Mouse (Mus musculus) monocyte, adult 2 months (primary cell): ENCODE data around the gene Klhl31.

Source experiments
- DNase-seq, 2 experiments: peaks; one replicate each; pipeline ENCODE4 v3.0.0; 2022; ENCODE audit warnings: low spot score in 2 of 2, low read depth in 1 of 2

Klhl31 gene

DNA sequence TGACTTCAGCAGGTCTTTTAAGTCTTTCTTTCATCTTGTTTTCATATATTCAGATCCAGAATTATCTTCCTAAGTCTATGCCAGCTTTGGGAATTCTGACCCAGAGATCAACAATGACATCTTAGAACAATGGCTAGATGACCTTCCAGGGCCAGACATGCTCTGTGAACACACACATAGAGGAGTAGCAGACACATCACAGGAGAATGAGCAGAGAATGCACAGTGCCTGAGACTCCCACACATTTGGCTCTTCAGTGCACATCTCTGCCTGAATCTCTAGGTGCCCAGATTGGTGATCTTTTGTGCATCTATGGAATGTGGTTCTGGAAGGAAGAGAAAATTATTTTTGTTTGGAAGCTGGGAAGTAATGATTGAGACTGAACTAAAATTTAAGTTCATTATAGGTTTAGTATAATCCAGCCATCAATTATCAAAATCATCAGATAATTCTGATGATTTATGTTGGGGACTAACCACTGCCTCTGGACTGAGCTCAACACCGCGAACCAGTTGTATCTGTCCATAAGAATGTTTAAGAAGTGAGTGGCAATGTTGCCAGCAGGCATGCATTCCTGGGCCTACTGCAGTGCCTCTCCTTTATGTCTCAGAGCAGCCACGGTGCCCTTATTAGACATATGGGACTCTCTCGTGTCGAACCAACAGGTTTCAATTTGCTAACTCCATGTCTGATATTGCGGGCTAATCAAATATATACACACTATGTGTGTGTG lies 12.8 kb upstream of the Klhl31 start:
- DNase-seq = no peak

DNA sequence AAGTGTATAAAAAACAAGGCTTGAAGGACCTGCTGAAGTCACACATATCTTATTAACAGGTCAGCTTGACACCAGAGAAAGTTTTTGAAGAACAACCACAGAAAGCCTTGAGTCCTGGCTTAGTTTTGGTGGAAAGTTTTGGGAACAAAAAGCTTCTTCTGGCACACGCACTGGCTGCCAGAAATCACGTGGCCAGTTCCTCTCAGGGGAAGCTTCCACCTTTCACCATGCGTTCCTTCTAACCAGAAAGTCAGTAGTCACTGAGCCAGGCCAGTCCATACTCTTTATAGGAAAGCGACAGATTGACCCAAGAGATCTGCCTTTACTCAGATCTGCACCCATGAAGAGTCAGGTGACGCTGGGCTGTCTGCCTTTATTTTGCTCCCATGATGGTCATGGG lies 12.1 kb upstream of the Klhl31 start:
- DNase-seq = no peak

DNA sequence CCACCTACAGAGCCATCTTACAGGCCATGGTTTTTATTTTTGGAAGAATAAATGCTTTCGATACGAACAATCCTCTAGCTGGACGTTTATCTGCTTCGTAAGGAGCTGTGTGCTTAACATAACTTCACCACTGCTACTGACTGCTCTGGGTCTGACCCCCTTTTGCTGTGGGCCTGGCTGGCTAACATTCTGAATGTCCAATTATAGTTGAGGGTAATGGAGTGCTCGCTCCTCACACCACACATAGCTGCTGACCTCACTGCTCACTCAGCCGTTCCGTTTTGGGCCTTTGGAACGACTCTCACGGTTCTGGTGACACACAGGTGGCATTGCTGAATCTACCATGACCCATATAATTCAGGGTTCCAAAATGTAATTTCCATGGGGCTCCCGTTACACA lies 7.6 kb upstream of the Klhl31 start:
- DNase-seq = no peak

DNA sequence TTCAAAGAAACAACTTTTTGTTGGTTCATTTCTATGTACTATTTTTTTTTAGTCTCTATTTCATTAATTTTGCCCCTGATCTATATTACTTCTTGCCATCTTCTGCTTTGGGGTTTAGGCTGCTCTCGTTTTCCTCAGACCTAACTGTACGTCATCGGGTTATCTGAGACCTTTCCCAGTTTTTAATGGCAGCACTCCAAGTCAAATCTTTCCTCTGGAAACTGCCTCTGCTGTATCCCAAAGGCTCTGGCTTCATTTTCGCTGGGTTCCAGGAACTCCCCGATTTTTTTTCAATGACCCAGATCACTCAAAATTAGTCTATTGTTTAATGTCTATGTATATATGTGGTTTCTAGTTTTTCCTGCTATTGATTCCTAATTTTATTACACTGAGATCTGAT lies 6.6 kb upstream of the Klhl31 start:
- no peak for DNase-seq

DNA sequence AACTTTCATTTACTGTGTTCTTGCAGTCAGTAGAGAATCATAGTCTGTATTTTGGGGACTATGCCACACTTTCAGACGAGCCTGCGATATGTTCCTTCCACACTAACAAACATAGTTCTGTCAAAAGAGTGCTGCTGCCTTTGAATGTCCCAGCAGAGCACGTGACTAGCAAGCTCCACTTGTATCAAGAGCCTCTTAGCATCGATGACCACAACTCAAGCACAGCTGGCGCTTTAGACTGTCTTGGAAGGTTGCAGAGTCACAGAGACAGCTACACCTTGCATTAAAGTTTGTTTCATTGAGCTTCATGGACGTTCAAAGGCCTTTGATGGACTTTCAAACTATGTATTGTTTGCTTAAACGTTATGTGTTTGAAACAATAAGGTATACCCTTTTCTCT lies 5.5 kb upstream of the Klhl31 start:
- DNase-seq = no peak

DNA sequence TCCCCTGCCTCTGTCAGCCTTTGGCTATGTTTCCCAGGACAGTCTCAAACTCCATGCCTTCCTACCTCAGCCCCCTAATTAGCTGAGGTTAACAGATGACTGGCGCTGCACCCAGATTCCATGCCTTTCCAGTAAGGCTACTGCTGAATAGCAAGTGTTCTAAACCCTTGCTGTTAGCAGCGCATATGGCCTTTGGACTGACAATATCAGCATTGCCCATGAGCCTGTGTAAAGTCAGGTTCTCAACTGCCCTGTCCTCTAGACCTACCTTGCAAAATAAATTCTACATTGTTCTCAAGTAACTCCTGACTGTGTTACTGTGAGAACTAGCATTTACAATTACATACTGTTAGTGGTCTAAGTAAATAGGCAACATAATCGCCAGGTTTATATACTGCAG lies 3.9 kb upstream of the Klhl31 start:
- DNase-seq = no peak

DNA sequence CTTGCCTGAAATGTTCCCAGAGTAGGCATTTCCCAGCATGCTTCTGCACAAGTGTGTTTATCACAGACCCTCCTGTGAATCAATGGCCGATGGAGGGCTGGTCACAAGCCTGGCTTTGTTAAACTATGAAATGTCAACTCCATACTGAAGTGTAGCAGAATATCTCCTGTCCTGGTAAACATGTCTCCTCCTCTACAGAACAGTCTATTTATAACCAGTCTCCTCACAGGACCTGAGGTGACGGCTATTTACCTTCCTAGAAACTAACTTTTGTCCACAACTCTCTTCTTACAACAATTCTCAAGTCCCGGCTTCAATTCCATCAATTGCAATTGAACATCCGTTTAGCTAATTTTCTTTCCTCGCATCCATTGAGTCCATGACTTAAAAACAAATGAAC lies 297 bp upstream of the Klhl31 start:
- DNase-seq = no peak

DNA sequence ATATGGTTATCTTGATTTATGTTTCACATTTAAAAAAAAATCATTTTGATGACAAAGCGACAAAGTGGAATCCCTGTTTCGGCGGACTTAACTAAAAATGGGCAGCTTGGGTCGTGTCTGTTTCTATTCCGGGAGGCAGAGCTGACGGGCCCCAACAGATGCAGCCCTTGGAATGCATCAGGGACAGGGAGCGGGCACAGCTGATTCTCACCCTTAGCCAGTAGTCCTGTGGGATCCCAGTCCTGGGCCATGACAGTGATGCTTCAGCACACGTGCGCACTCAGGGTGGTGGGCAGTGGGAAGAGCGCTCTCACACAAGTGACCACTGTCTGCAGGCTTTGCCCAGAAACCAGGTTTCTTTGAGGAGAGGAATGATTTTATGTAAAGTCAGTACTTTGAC lies 1.1 kb downstream of the Klhl31 start:
- DNase-seq = no peak

DNA sequence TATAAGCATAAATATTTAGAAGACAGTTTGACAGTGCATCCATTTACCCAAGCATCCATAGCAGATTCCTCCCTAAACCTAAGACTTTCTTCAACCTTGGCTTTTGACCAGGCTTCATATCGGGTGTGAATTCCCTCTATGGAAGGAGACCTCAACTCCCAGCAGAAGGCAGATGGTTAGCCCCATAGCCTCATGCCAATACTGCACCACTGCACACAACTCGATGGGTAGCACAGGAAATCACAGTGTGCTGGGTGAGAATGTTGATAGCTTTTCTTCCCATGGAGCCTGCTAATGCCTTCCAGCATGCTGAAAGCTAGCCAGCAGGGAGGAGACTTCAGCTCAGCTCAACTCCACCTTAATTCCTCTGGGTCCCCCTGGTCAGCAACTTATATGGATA lies 8.9 kb downstream of the Klhl31 start:
- DNase-seq = no peak

DNA sequence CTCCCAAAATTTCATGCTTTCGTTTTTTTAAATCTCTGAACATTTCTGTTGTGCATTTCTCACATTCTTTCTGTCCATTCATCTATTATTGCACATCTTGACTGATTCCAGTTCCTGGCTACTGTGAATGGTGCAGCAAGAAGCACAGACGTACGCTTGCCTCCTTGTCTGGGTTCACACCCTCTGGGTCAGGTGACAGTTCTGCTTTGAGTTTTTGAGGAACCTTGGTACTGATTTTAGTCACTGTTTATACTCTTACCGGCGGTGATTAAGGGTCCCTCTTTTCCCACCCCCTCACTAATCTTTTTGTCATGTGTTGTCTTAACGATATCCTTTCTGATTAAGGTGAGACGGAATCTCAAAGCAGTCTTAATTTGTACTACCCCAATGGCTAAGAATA lies 15.5 kb downstream of the Klhl31 start:
- DNase-seq = no peak

DNA sequence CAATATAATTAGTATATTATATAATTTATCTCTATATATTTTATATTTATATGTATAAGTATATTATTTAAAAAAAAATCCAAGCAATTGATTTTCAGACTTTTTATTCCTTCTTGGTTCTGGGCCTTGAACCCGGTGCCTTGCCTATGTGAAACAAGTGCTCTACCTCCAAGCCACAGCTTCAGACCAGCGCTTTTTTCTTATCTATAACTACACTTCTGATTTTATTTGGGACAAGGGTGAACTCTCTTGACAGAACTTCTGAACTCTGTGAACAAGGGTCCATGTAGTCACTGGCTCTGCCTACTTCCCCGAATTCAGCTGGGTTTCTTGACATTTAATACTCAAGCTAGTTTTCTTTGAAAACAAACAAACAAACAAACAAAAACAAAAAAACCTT lies 17.6 kb downstream of the Klhl31 start:
- no peak for DNase-seq

DNA sequence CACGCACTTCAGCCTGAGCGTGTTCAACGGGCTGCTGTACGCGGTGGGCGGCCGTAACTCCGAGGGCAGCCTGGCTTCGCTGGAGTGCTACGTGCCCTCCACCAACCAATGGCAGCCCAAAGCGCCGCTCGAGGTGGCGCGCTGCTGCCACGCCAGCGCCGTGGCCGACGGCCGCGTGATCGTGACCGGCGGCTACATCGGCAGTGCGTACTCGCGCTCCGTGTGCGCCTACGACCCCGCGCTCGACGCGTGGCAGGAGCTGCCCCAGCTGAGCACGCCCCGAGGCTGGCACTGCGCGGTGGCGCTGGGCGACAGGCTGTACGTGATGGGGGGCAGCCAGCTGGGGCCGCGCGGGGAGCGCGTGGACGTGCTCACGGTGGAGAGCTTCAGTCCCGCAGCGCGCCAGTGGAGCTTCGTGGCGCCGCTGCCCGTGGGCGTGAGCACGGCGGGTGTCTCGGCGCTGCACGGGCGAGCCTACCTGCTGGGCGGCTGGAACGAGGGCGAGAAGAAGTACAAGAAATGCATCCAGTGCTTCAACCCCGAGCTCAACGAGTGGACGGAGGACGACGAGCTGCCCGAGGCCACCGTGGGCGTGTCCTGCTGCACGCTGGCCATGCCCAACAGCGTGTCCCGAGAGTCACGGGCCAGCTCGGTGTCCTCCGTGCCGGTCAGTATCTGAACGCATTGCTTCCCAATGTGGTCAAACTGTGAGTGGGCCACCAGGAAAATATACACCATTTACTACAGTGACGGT lies 19.1 kb downstream of the Klhl31 start:
- DNase-seq = peak; percentile 2 to 3

DNA sequence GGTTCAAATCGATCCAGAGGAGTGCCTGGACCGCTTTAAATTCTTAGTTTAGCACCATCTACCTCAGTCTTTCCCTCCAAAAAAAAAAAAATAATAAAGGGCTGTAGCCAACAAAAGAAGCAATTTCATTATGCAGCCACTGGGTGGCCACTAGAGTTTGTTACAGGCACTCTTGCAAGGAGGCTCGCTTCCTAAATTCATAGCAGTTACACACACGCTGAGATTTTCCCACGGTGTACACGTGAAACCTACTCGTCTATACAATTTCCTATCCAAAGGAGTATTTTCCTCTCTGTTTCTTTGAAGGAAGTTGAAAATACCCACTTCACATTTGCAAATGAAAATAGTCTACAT lies 19.6 kb downstream of the Klhl31 start:
- DNase-seq = peak; percentile 9 to 22

DNA sequence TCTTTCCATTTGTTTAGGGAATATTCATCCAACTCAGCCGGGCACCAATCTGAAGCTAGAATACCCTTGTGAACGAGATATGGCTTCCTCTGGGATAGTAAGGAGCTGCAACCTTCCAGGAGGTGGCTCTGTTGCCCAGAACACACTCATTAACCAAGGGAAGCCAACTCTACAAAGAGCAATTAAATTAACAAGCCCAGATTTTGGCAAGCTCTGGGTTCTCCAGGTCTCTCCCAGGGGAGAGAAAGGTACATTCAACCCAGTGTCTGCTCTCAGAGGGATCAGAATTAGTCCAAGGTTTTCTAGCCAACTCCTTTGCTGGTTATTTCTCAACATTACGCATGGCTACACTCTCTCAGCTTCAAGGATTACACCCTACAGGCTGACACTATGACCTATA lies 26.6 kb downstream of the Klhl31 start:
- DNase-seq = no peak

DNA sequence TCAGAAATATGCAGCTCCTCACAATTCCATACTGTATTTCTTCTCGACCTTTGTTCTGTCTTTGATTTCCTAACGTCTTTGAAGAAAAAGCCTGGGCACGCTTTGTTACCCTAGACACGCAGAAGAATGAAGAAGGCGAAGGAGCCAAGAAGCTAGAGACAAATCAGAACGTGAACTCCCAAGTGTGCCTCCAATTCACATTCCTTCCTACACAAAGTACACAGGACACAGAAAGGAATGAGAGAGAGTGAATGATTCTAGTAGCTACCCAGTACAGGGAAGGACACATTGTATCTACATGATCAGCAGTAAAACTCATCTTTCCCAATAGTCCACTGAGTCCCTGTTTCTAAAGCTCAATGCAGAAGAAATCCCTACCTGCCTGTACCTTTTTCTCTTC lies 33.8 kb downstream of the Klhl31 start:
- DNase-seq = no peak

DNA sequence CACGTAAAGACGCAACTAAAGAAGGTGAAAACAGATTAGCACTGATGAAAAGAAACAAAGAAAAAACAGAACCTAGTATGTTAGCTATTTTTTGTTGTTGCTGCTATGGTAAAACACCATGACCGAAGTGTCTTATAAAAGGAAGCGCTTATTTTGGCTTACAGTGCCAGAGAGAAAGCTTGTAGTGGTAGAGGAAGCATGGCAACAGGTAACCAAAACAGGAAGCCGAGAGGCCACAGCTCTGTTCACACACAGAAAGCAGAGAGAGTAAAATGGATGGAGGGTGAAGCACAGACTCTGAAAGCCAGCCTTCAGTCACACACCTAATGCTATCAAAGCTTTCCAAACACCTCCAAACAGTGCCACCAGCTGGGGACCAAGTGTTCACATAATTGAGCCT lies 34.7 kb downstream of the Klhl31 start:
- no peak for DNase-seq

DNA sequence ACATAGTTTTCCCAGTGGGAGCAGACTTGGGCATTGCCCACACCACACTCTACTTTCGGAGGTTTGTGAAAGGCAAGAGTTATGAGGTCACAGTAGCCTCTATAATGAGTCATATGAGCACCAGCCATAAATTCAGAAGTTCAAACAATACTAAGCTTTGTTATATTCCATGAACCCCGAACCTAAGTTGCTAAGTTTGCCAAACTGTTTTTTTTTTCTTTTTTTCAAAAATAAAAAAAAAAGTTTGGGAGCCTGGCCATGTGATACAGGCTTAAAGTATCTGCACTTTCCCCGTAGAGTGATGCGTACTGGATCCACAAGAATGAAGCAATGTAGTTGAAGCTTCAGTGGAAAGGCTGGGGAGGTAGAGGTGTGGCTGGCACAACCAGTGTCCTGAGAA lies 36.9 kb downstream of the Klhl31 start:
- DNase-seq = no peak

DNA sequence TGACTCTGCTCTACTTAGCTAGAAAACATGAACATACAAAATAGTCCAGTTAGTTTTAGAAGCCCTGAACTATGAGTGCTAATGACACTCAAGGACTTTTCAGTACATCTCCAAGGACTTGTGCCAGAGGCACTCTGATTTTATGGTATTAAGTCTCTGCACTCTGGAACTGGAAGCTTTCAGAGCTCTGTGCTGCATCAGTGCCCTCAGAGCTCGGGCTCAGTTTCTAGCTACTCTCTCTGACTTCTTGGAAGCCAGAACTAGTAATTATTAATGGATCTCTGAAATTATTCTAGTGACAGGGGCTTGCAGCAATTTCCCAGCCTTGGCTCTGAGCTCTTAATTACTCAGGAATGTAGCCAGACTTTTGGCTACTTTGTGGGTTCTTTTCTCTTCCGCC lies 37.7 kb downstream of the Klhl31 start:
- DNase-seq = no peak

DNA sequence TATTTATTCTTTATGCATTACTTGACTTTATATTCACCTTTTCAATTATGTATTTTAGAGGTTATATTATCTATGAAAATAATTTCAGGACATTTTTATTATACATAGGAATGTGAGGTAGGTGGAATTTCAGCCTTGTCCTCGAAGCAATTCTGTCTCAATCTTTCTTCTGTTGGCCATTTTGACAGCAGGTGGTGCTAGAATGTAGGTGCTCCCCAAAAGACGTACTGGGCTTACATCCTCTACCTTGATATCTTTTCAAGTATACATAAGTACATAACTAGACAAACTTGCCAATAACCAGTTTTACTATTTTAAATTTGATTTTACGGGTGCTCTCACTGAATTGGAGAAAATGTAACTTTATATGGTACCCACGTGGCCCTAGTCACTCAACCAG lies 48.6 kb downstream of the Klhl31 start:
- DNase-seq = no peak

DNA sequence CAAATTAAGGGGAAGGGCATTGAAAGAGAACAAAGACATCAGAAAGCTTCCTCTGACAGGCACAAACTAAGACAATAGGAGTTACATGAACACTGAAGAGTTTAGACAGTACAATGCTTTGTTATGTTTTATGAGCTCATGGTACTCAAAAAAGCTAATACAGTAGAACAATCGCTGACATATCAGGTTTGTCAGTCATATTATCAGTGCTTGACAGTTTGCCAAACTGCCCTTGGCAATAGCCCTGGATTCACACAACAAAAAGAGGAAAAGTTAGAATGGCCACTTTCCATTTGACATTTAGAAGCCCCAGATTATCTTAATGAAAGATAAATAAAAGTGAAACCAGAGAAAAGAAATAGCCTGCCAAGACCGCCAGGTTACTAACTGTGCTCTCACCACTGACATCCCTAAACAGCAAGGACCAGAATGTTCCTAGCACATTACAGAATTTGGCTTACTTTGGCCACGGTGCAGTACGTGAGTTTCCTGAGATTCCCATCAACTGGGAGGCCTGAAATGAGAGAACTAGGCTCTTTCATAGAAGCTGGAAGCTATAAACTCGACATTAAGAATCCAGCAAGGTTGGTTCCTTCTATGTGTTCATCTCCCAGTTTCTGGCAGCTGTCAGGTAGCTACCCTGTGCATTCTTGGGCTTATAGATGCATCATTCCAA lies 49.7 kb downstream of the Klhl31 start:
- DNase-seq = no peak

DNA sequence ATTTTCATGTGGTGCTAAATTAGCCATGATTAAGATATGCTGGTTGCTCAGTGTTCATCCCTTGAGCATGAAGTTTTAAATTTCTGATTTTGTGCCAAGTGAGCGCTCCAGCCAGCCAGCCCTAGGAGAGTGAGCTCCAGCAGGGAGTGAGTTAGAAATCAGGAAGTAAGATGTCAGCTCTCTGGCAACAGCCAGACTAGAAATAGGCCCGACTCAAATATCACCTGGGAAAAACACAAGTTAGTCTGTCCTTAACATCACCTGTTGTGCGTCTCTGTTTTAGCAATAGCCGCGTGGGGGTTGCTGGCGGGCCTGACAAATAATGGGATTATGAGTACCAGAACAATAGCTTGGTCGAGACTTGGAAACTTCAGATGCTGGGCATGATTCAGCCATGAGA lies 56.4 kb downstream of the Klhl31 start:
- no peak for DNase-seq

DNA sequence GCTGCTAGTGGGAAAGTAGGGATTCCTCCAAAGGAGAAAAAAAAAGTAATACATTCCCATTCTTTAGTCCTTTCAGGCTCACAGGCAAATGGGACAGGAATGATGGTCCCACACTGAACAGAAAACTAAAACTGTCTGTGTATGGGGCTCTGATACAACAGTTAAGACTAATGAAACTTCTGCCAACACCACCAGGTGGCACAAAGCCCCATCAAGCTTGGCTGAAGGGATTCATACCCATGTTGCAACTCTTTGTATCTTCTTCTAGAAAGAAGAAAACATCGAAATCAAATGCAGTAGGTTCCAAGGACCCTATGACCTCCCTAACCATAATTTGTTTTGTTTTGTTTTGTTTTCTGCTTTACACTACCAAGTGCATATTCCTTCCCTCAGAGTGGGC lies 57.1 kb downstream of the Klhl31 start:
- no peak for DNase-seq

DNA sequence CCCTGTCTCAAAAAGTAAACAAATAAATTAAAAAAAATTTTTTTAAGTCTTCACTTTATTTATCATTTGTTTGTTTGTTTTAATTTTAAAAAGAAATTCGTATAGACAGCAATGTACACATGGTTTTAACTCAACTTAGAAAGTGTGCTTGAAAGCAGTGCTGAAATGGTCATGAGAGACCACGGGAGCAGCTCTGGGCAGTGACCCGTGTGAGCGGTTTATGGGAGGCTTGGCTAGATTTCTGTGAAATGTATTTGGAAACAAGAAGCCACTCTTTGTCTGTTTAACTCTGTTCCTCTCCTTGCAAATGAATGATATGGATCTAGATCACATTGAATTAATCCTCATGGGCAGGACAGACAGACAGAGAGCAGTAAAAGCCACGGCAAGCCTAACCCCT lies 59.3 kb downstream of the Klhl31 start:
- no peak for DNase-seq
